Mouse (Mus musculus): ENCODE data around the gene Fxn. TPM values are rescaled to one million over a fixed set of nuclear protein-coding genes. Genes with fewer than 3 reads are reported as not detected.
"Not testable (repeated sequence)": the region's sequence is repeated elsewhere in the genome, so short reads cannot be mapped to it uniquely, and the experiment has no call there.

Fxn gene
- total and polyA plus RNA-seq, 3 experiments, result 25.8 to 34.6 (median 31.1) TPM

GRCm38 (mm10) chr19:24241271-24241670, 39.1 kb downstream of the Fxn start:
- Histone ChIP-seq H3K4me1 (ENCODE audit: control insufficient read depth in 1 of 2, insufficient read depth in 2 of 2) (peaks cover 2 to 20% of the 10 kb centered on the region in 2 experiments; a peak in 2 of 4 replicates), H3K9ac (ENCODE audit: insufficient read depth, low read depth) (no peak overlapping the region), H3K4me2 (ENCODE audit: insufficient read depth, low read depth, poor library complexity, severe bottlenecking) (no peak overlapping the region), H3K27me3 (replicated peaks) (no peaks in the 10 kb centered on the region), H3K36me3 (replicated peaks in 1 of 2; ENCODE audit: control insufficient read depth in 1 of 2, insufficient read depth in 1 of 2, low read length in 1 of 2) (no peaks in the 10 kb centered on the region), H3K79me2 (replicated peaks; ENCODE audit: control insufficient read depth, extremely low read depth, insufficient read depth, poor library complexity, severe bottlenecking) (no peaks in the 10 kb centered on the region), H3K27ac (ENCODE audit: insufficient read depth, low read depth) (no peak overlapping the region), H3K9me3 (replicated peaks; ENCODE audit: low read length) (no peaks in the 10 kb centered on the region), H3K4me3 (replicated peaks in 1 of 3; ENCODE audit: low read depth in 2 of 3, low read length in 2 of 3, poor library complexity in 1 of 3) (no peak overlapping the region)
- in situ Hi-C loops (cut with MboI; ENCODE audit: low pct_ligation_motif_present, low pct_unique_long_range_greater_than_20kb, low sequenced_read_pairs) (no loop called here), dilution Hi-C loops (cut with MboI; ENCODE audit: extremely low pct_ligation_motif_present, extremely low pct_unique_long_range_greater_than_20kb, low sequenced_read_pairs) (no loop called here)
- DNase-seq (ENCODE audit: extremely low read depth), result no peak
- TF ChIP-seq ZNF384 (IDR thresholded peaks at IDR 0.05; ENCODE audit: low read depth, low read length), result no peak
- TF ChIP-seq ELF1 (IDR thresholded peaks at IDR 0.05; ENCODE audit: low read depth, low read length), result no peak
- TF ChIP-seq TBP (conservative IDR thresholded peaks at IDR 0.05; ENCODE audit: low read depth, low read length), result no peak
- TF ChIP-seq RCOR1 (conservative IDR thresholded peaks at IDR 0.05; ENCODE audit: low read depth, low read length), result no peak
- no peak for TF ChIP-seq ZKSCAN1 (IDR thresholded peaks at IDR 0.05; ENCODE audit: borderline replicate concordance, low read depth, low read length)
- TF ChIP-seq MYC (IDR thresholded peaks at IDR 0.05; ENCODE audit: low read depth, low read length), result no peak
- no peak for TF ChIP-seq USF1 (IDR thresholded peaks at IDR 0.05; ENCODE audit: low read depth, low read length)
- TF ChIP-seq HCFC1 (IDR thresholded peaks at IDR 0.05; ENCODE audit: low read depth, low read length), result no peak
- no peak for TF ChIP-seq POLR2A (IDR thresholded peaks at IDR 0.05; ENCODE audit: low read depth, low read length)
- TF ChIP-seq JUN (IDR thresholded peaks at IDR 0.05; ENCODE audit: insufficient read depth, low read depth, low read length), result no peak
- no peak for TF ChIP-seq GABPA (IDR thresholded peaks at IDR 0.05; ENCODE audit: insufficient replicate concordance, low read depth, low read length)
- TF ChIP-seq TCF12 (IDR thresholded peaks at IDR 0.05; ENCODE audit: low read depth, low read length), result no peak

GRCm38 (mm10) chr19:24238011-24238410, 42.4 kb downstream of the Fxn start:
- Histone ChIP-seq H3K4me1 (ENCODE audit: control insufficient read depth in 1 of 2, insufficient read depth in 2 of 2) (peaks cover 2 to 13% of the 10 kb centered on the region in 2 experiments; a peak in 2 of 4 replicates), H3K4me2 (ENCODE audit: insufficient read depth, low read depth, poor library complexity, severe bottlenecking) (no peak overlapping the region), H3K9ac (ENCODE audit: insufficient read depth, low read depth) (no peak overlapping the region), H3K36me3 (replicated peaks in 1 of 2; ENCODE audit: control insufficient read depth in 1 of 2, insufficient read depth in 1 of 2, low read length in 1 of 2) (no peaks in the 10 kb centered on the region), H3K9me3 (replicated peaks; ENCODE audit: low read length) (no peaks in the 10 kb centered on the region), H3K4me3 (replicated peaks in 1 of 3; ENCODE audit: low read depth in 2 of 3, low read length in 2 of 3, poor library complexity in 1 of 3) (no peak overlapping the region), H3K79me2 (replicated peaks; ENCODE audit: control insufficient read depth, extremely low read depth, insufficient read depth, poor library complexity, severe bottlenecking) (no peaks in the 10 kb centered on the region), H3K27me3 (replicated peaks) (no peaks in the 10 kb centered on the region), H3K27ac (ENCODE audit: insufficient read depth, low read depth) (no peak overlapping the region)
- no peak for TF ChIP-seq RAD21 (IDR thresholded peaks at IDR 0.05; ENCODE audit: low read depth, low read length)
- no peak for TF ChIP-seq E2F4 (IDR thresholded peaks at IDR 0.05; ENCODE audit: insufficient replicate concordance, low read depth, low read length)
- TF ChIP-seq POLR2AphosphoS2 (IDR thresholded peaks at IDR 0.05; ENCODE audit: low read depth, low read length), result no peak
- TF ChIP-seq SMC3 (IDR thresholded peaks at IDR 0.05; ENCODE audit: low read depth, low read length), result no peak
- no peak for TF ChIP-seq POLR2A (IDR thresholded peaks at IDR 0.05; ENCODE audit: low read depth, low read length)
- no peak for TF ChIP-seq ZKSCAN1 (IDR thresholded peaks at IDR 0.05; ENCODE audit: borderline replicate concordance, low read depth, low read length)
- no peak for TF ChIP-seq MXI1 (IDR thresholded peaks at IDR 0.05; ENCODE audit: low read depth, low read length)
- TF ChIP-seq JUN (IDR thresholded peaks at IDR 0.05; ENCODE audit: insufficient read depth, low read depth, low read length), result no peak
- no peak for TF ChIP-seq CHD2 (IDR thresholded peaks at IDR 0.05; ENCODE audit: low read length)
- TF ChIP-seq SIN3A (IDR thresholded peaks at IDR 0.05; ENCODE audit: low read length), result no peak
- no peak for TF ChIP-seq EP300 (IDR thresholded peaks at IDR 0.05; ENCODE audit: low read length)
- dilution Hi-C loops (cut with MboI; ENCODE audit: extremely low pct_ligation_motif_present, extremely low pct_unique_long_range_greater_than_20kb, low sequenced_read_pairs), result no loop called here
- DNase-seq (ENCODE audit: extremely low read depth), result no peak
- in situ Hi-C loops (cut with MboI; ENCODE audit: low pct_ligation_motif_present, low pct_unique_long_range_greater_than_20kb, low sequenced_read_pairs), result no loop called here

GRCm38 (mm10) chr19:24232356-24232755, 48.0 kb downstream of the Fxn start:
- H3K27ac ChIP-seq (ENCODE audit: insufficient read depth, low read depth); H3K27me3 ChIP-seq (replicated peaks); H3K4me3 ChIP-seq (replicated peaks in 1 of 3; ENCODE audit: low read depth in 2 of 3, low read length in 2 of 3, poor library complexity in 1 of 3); H3K36me3 ChIP-seq (replicated peaks in 1 of 2; ENCODE audit: control insufficient read depth in 1 of 2, insufficient read depth in 1 of 2, low read length in 1 of 2); H3K4me2 ChIP-seq (ENCODE audit: insufficient read depth, low read depth, poor library complexity, severe bottlenecking); H3K9me3 ChIP-seq (replicated peaks; ENCODE audit: low read length); DNase-seq (ENCODE audit: extremely low read depth); H3K4me1 ChIP-seq (ENCODE audit: control insufficient read depth in 1 of 2, insufficient read depth in 2 of 2); in situ Hi-C loops (cut with MboI; ENCODE audit: low pct_ligation_motif_present, low pct_unique_long_range_greater_than_20kb, low sequenced_read_pairs); H3K9ac ChIP-seq (ENCODE audit: insufficient read depth, low read depth); H3K79me2 ChIP-seq (replicated peaks; ENCODE audit: control insufficient read depth, extremely low read depth, insufficient read depth, poor library complexity, severe bottlenecking); dilution Hi-C loops (cut with MboI; ENCODE audit: extremely low pct_ligation_motif_present, extremely low pct_unique_long_range_greater_than_20kb, low sequenced_read_pairs): not testable (repeated sequence)
